Mouse (Mus musculus) embryonic fibroblast, embryonic 13.5 days (primary cell): ENCODE measurements at regions not wholly inside any gene's neighbourhood (a gene's known extent, or its start where the extent isn't known, plus 50 kb on each side); places are given as distances from the start of the nearest gene placed in this dataset.

ENCODE experiments used
- CTCF ChIP-seq: IDR thresholded peaks from 2 replicates; pipeline ENCODE4 v1.5.1; 2011; ENCODE audit warnings: mild to moderate bottlenecking, control low read depth, low read length, moderate library complexity, borderline replicate concordance; ENCODE audit not compliant: insufficient read depth
- POLR2A ChIP-seq: IDR thresholded peaks from 2 replicates; pipeline ENCODE4 v1.6.1; 2011; ENCODE audit warnings: low read depth, mild to moderate bottlenecking, control low read depth, low read length, moderate library complexity

- TF ChIP-seq CTCF (no peak), POLR2A (no peak)
Measured at GRCm38 (mm10) chr5:51914731-51915130, 275.6 kb downstream of the Dhx15 start.
